Mouse (Mus musculus): ENCODE measurements around the gene Gm20696. TPM values are rescaled to one million over a fixed set of nuclear protein-coding genes. Genes with fewer than 3 reads are reported as not detected.

Gene Gm20696
- polyA plus RNA-seq, 1 experiment from 2014 or later: 3.2 TPM

GRCm38 (mm10) chr6:99656088-99656487, 10.5 kb downstream of the Gm20696 start:
- DNase-seq (ENCODE audit: low spot score): no peak
- peaks cover 27% of the 10 kb centered on the region for H3K4me1 ChIP-seq
- no peaks in the 10 kb centered on the region for H3K27me3 ChIP-seq (ENCODE audit: low read depth, poor library complexity, severe bottlenecking)
- no peak overlapping the region for H3K27ac ChIP-seq
- 97% methylated on average over 2 of the region's 2 CpGs for WGBS
- H3K9me3 ChIP-seq (replicated peaks): no peaks in the 10 kb centered on the region
- H3K4me3 ChIP-seq: no peak overlapping the region
- no peaks in the 10 kb centered on the region for H3K36me3 ChIP-seq

GRCm38 (mm10) chr6:99655488-99655887, 11.1 kb downstream of the Gm20696 start:
- Histone ChIP-seq H3K4me3 (no peak overlapping the region), H3K27ac (no peak overlapping the region), H3K9me3 (replicated peaks) (no peaks in the 10 kb centered on the region), H3K27me3 (ENCODE audit: low read depth, poor library complexity, severe bottlenecking) (no peaks in the 10 kb centered on the region), H3K36me3 (no peaks in the 10 kb centered on the region), H3K4me1 (peaks cover 24% of the 10 kb centered on the region)
- no peak for DNase-seq (ENCODE audit: low spot score)
- 64% methylated on average over 7 of the region's 7 CpGs for WGBS

GRCm38 (mm10) chr6:99654343-99654742, 12.3 kb downstream of the Gm20696 start:
- no peak for DNase-seq (ENCODE audit: low spot score)
- H3K4me3 ChIP-seq: no peak overlapping the region
- 39% methylated on average over 5 of the region's 5 CpGs for WGBS
- H3K27me3 ChIP-seq (ENCODE audit: low read depth, poor library complexity, severe bottlenecking): no peaks in the 10 kb centered on the region
- no peak overlapping the region for H3K27ac ChIP-seq
- H3K36me3 ChIP-seq: no peaks in the 10 kb centered on the region
- H3K4me1 ChIP-seq: peaks cover 24% of the 10 kb centered on the region; the same call in 1 of the 2 replicates
- H3K9me3 ChIP-seq (replicated peaks): no peaks in the 10 kb centered on the region

- Histone ChIP-seq H3K27ac (no peak overlapping the region), H3K9me3 (replicated peaks) (no peaks in the 10 kb centered on the region), H3K4me3 (no peak overlapping the region), H3K4me1 (peaks cover 30% of the 10 kb centered on the region; the same call in 1 of the 2 replicates), H3K27me3 (ENCODE audit: low read depth, poor library complexity, severe bottlenecking) (no peaks in the 10 kb centered on the region), H3K36me3 (no peaks in the 10 kb centered on the region)
- WGBS: 87% methylated on average over 2 of the region's 2 CpGs
- no peak for DNase-seq (ENCODE audit: low spot score)
Measured at GRCm38 (mm10) chr6:99652341-99652740, 14.3 kb downstream of the Gm20696 start.

GRCm38 (mm10) chr6:99649307-99649706, 17.3 kb downstream of the Gm20696 start:
- Histone ChIP-seq H3K4me1 (peaks cover 13% of the 10 kb centered on the region; the same call in 1 of the 2 replicates), H3K9me3 (replicated peaks) (no peaks in the 10 kb centered on the region), H3K4me3 (no peak overlapping the region), H3K27ac (no peak overlapping the region), H3K27me3 (ENCODE audit: low read depth, poor library complexity, severe bottlenecking) (no peaks in the 10 kb centered on the region), H3K36me3 (peaks cover 11% of the 10 kb centered on the region)
- 42% methylated on average over 2 of the region's 2 CpGs for WGBS
- DNase-seq (ENCODE audit: low spot score): no peak

- peaks cover 11% of the 10 kb centered on the region for H3K36me3 ChIP-seq
- 60% methylated on average over 10 of the region's 10 CpGs for WGBS
- no peak for DNase-seq (ENCODE audit: low spot score)
- peaks cover 7% of the 10 kb centered on the region; the same call in 1 of the 2 replicates for H3K4me1 ChIP-seq
- no peak overlapping the region for H3K27ac ChIP-seq
- no peaks in the 10 kb centered on the region for H3K9me3 ChIP-seq (replicated peaks)
- no peak overlapping the region for H3K4me3 ChIP-seq
- no peaks in the 10 kb centered on the region for H3K27me3 ChIP-seq (ENCODE audit: low read depth, poor library complexity, severe bottlenecking)
Measured at GRCm38 (mm10) chr6:99646344-99646743, 20.3 kb downstream of the Gm20696 start.

GRCm38 (mm10) chr6:99644876-99645275, 21.7 kb downstream of the Gm20696 start:
- no peaks in the 10 kb centered on the region for H3K27me3 ChIP-seq (ENCODE audit: low read depth, poor library complexity, severe bottlenecking)
- WGBS: 88% methylated on average over 5 of the region's 5 CpGs
- no peak overlapping the region for H3K4me3 ChIP-seq
- H3K27ac ChIP-seq: no peak overlapping the region
- no peaks in the 10 kb centered on the region for H3K9me3 ChIP-seq (replicated peaks)
- no peak for DNase-seq (ENCODE audit: low spot score)
- H3K36me3 ChIP-seq: peaks cover 11% of the 10 kb centered on the region
- peaks cover 7% of the 10 kb centered on the region; the same call in 1 of the 2 replicates for H3K4me1 ChIP-seq

GRCm38 (mm10) chr6:99644386-99644785, 22.2 kb downstream of the Gm20696 start:
- Histone ChIP-seq H3K27me3 (ENCODE audit: low read depth, poor library complexity, severe bottlenecking) (no peaks in the 10 kb centered on the region), H3K4me3 (no peak overlapping the region), H3K9me3 (replicated peaks) (no peaks in the 10 kb centered on the region), H3K4me1 (peaks cover 7% of the 10 kb centered on the region; the same call in 1 of the 2 replicates), H3K36me3 (peaks cover 15% of the 10 kb centered on the region), H3K27ac (no peak overlapping the region)
- WGBS: 90% methylated on average over 5 of the region's 5 CpGs
- DNase-seq (ENCODE audit: low spot score): no peak

GRCm38 (mm10) chr6:99643439-99644199, 23.0 kb downstream of the Gm20696 start:
- 77% methylated on average over 10 of the region's 10 CpGs for WGBS
- no peaks in the 10 kb centered on the region for H3K4me1 ChIP-seq
- H3K36me3 ChIP-seq: peaks cover 21% of the 10 kb centered on the region
- H3K4me3 ChIP-seq: no peak overlapping the region
- DNase-seq (ENCODE audit: low spot score): no peak
- no peak overlapping the region for H3K27ac ChIP-seq
- no peaks in the 10 kb centered on the region for H3K9me3 ChIP-seq (replicated peaks)
- no peaks in the 10 kb centered on the region for H3K27me3 ChIP-seq (ENCODE audit: low read depth, poor library complexity, severe bottlenecking)

- 80% methylated on average over 4 of the region's 4 CpGs for WGBS
- H3K9me3 ChIP-seq (replicated peaks): no peaks in the 10 kb centered on the region
- H3K27ac ChIP-seq: no peak overlapping the region
- no peaks in the 10 kb centered on the region for H3K27me3 ChIP-seq (ENCODE audit: low read depth, poor library complexity, severe bottlenecking)
- peaks cover 12% of the 10 kb centered on the region for H3K36me3 ChIP-seq
- H3K4me1 ChIP-seq: peaks cover 16% of the 10 kb centered on the region
- H3K4me3 ChIP-seq: no peak overlapping the region
- no peak for DNase-seq (ENCODE audit: low spot score)
Measured at GRCm38 (mm10) chr6:99637456-99637855, 29.1 kb downstream of the Gm20696 start.

- Histone ChIP-seq H3K27me3 (ENCODE audit: low read depth, poor library complexity, severe bottlenecking) (no peaks in the 10 kb centered on the region), H3K9me3 (replicated peaks) (no peaks in the 10 kb centered on the region), H3K4me1 (peaks cover 16% of the 10 kb centered on the region), H3K36me3 (peaks cover 16% of the 10 kb centered on the region), H3K4me3 (no peak overlapping the region), H3K27ac (no peak overlapping the region)
- 60% methylated on average over 8 of the region's 8 CpGs for WGBS
- no peak for DNase-seq (ENCODE audit: low spot score)
Measured at GRCm38 (mm10) chr6:99636801-99637200, 29.8 kb downstream of the Gm20696 start.

- Histone ChIP-seq H3K27ac (no peak overlapping the region), H3K27me3 (ENCODE audit: low read depth, poor library complexity, severe bottlenecking) (no peaks in the 10 kb centered on the region)
- WGBS: 82% methylated on average over 9 of the region's 9 CpGs
Measured at GRCm38 (mm10) chr6:99636121-99636520, 30.5 kb downstream of the Gm20696 start.

GRCm38 (mm10) chr6:99632121-99632980, 34.2 kb downstream of the Gm20696 start:
- H3K9me3 ChIP-seq (replicated peaks): no peaks in the 10 kb centered on the region
- WGBS: 91% methylated on average over 32 of the region's 32 CpGs
- H3K4me1 ChIP-seq: peaks cover 12% of the 10 kb centered on the region
- no peak overlapping the region for H3K4me3 ChIP-seq
- no peaks in the 10 kb centered on the region for H3K27me3 ChIP-seq (ENCODE audit: low read depth, poor library complexity, severe bottlenecking)
- DNase-seq (ENCODE audit: low spot score): no peak
- H3K36me3 ChIP-seq: peaks cover 17% of the 10 kb centered on the region
- no peak overlapping the region for H3K27ac ChIP-seq

More at GRCm38 (mm10) chr6:99636121-99636520, 30.5 kb downstream of the Gm20696 start:
- no peak for DNase-seq (ENCODE audit: low spot score)
- no peaks in the 10 kb centered on the region for H3K9me3 ChIP-seq (replicated peaks)
- peaks cover 16% of the 10 kb centered on the region for H3K36me3 ChIP-seq
- no peak overlapping the region for H3K4me3 ChIP-seq
- peaks cover 16% of the 10 kb centered on the region for H3K4me1 ChIP-seq

Measured in limb, embryonic 10.5 days (tissue).